Mouse (Mus musculus) adrenal gland, adult 10 weeks (tissue): ENCODE data around the gene C1qtnf5. TPM values are rescaled to one million over a fixed set of nuclear protein-coding genes. Genes with fewer than 3 reads are reported as not detected.

Experiments
- polyA plus RNA-seq: library from polyadenylated mRNA; stranded (reverse); fragments of 350-450 nt; fragmentation: Illumina TruSeq; extraction: RNeasy Lipid Tissue Mini Kit (QIAGEN cat#74804); gene quantifications from one replicate; pipeline ENCODE4 v1.2.3, GENCODE M21; 2014; ENCODE audit warnings: low read depth, low replicate concordance

Gene C1qtnf5
- not detected for polyA plus RNA-seq

DNA sequence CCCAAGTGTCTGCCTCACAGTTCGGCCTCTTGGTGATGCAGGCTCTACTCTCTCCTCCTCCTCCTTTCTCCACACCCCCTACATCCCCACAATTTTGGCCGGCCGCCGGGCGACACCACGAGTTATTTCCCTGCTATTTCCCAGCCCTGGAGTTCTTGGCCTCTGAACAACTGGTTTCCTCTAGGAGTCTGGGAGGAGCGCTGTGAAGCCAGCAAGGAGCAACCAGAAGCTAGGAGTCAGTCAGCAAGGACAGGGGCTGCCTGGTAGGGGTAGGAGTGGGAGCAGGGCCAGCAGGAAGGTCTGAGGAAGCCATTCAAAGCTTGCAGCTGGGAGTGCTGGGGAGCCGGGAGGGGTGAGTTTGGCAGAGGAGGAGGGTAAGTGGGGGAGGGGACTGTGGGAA lies at the start of gene C1qtnf5:
Gene C1qtnf5 (plus strand): TSS at position 136 of the 400 bp plus-strand sequence.

GRCm38 (mm10) chr9:44066785-44067225 lies 40.2 kb upstream of the C1qtnf5 start, which contains the start of gene Usp2:
Gene Usp2 (plus strand): TSS chr9:44067021.

GRCm38 (mm10) chr9:44101490-44101889 lies 5.6 kb upstream of the C1qtnf5 start, which contains the start of gene Mfrp:
Gene Mfrp (plus strand): TSS chr9:44101729.

GRCm38 (mm10) chr9:44113105-44113789 lies 6.2 kb downstream of the C1qtnf5 start, which contains the start of the genes Gm49380 and Rnf26:
Gene Gm49380 (minus strand): TSS chr9:44113500.
Gene Rnf26 (minus strand): TSS chr9:44113517.

GRCm38 (mm10) chr9:44134101-44134850 lies 27.2 kb downstream of the C1qtnf5 start, which contains the start of gene Mcam:
Gene Mcam (plus strand): TSS chr9:44134469.

Other genes with a start within 250 kb of the C1qtnf5 start
- 3.5 TPM for gene Thy1, start 63.9 kb upstream of the C1qtnf5 start, polyA plus RNA-seq
- gene Usp2, start 40.2 kb upstream of the C1qtnf5 start, polyA plus RNA-seq: 7.9 TPM
- gene Mfrp, start 5.5 kb upstream of the C1qtnf5 start, polyA plus RNA-seq: not detected
- gene Gm49380, start 6.3 kb downstream of the C1qtnf5 start, polyA plus RNA-seq: 0.87 TPM
- gene Rnf26, start 6.3 kb downstream of the C1qtnf5 start, polyA plus RNA-seq: 2.0 TPM
- gene Mcam, start 27.2 kb downstream of the C1qtnf5 start, polyA plus RNA-seq: 10.1 TPM
- 31.5 TPM for gene Cbl, start 126.8 kb downstream of the C1qtnf5 start, polyA plus RNA-seq
- not detected for gene Ccdc153, start 133.4 kb downstream of the C1qtnf5 start, polyA plus RNA-seq
- not detected for gene Pdzd3, start 144.2 kb downstream of the C1qtnf5 start, polyA plus RNA-seq
- gene Nlrx1, start 161.4 kb downstream of the C1qtnf5 start, polyA plus RNA-seq: 0.35 TPM
- gene Abcg4, start 181.4 kb downstream of the C1qtnf5 start, polyA plus RNA-seq: 1.7 TPM
- gene Hinfp, start 198.4 kb downstream of the C1qtnf5 start, polyA plus RNA-seq: 17.7 TPM
- gene C2cd2l, start 213.0 kb downstream of the C1qtnf5 start, polyA plus RNA-seq: 2.2 TPM
- gene Dpagt1, start 218.8 kb downstream of the C1qtnf5 start, polyA plus RNA-seq: 12.7 TPM
- 2.9 TPM for gene H2afx, start 227.4 kb downstream of the C1qtnf5 start, polyA plus RNA-seq
- 50.5 TPM for gene Hmbs, start 237.0 kb downstream of the C1qtnf5 start, polyA plus RNA-seq